Mouse (Mus musculus): ENCODE results near the gene Syt8.
A peak's percentile ranks its signal among the peaks of the same experiment; 100 is the strongest.

Syt8 gene

DNA sequence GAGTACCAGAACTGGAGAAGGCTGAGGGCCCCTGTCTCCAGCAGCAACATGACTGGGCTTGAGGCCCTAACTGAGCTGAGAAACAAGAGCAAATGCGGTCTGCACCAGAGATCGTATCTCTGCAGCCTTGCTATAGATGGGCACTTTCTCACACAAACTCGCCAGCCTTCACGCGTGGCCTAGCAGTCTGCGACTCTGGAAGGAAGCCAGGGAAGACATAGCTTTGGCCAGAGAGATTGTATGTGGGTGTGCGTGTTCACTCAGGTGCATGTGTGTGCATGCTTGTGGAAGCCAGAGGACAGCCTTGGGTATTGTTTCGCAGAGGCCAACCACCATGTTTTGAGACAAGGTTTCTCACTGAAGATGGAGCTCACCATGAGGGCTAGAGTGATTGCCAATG is 26.0 kb upstream of the Syt8 start:
- no peak for DNase-seq (ENCODE audit: low spot score)

DNA sequence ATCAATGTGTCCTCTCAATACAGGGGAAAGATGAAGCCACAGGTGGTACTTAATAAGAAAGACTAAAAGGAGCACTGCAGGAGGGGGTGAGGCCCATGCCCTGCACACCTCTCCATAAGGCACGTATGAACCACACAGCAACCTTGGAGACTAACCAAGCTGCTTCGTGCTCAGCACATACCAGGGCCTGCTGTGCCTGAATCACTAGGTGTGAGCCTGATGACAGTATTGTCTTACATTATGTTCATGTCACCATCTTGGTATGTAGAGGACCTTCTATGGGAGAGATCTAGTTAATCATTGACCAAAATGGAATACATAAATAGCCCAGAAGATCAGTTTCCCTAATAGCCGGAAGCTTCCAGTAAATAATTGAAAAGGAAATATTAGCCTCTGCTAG is 25.0 kb upstream of the Syt8 start:
- DNase-seq (ENCODE audit: low spot score), result no peak

DNA sequence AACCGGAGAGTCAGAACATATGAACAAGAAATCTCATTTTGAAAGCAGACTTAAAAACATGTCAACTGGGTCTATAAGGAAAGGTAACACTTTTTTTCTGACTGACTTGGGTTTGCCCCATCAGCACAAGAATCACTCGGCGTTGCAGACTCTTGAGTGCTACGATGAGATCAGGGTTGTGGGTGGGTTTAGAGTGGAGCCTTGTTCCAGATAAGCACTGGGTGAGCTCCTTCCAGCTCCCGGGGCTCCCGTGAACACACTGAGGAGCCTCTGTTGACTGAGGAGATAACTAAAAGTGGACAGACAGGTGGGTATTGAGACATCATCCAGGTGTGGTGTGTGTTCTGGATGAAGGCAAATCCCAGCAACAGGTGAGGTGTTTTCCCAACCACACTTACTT is 21.4 kb upstream of the Syt8 start:
- no peak for DNase-seq (ENCODE audit: low spot score)

- DNase-seq (ENCODE audit: low spot score), result no peak
Observed at GRCm38 (mm10) chr7:142415314-142415713, 19.3 kb upstream of the Syt8 start.

DNA sequence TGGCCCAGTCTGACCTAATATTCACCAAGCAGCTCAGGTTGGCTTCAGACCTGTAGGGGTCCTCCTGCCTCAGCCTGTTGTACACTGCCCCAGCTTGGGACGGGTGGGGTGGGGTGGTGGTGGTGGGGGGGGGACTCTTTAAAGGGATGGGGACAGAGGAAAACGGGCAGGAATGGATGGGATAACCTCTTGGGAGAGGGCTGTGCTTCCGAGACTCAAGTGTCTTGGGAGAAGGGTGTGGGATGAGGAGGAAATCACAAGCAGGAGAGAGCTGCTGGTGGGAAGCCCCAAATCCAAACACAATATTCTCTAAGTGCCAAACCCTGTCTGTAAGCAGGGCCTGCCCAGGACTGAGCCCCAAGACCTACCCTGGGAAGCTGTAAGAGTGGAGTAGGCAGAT is 18.4 kb upstream of the Syt8 start:
- DNase-seq (ENCODE audit: low spot score), result no peak

DNA sequence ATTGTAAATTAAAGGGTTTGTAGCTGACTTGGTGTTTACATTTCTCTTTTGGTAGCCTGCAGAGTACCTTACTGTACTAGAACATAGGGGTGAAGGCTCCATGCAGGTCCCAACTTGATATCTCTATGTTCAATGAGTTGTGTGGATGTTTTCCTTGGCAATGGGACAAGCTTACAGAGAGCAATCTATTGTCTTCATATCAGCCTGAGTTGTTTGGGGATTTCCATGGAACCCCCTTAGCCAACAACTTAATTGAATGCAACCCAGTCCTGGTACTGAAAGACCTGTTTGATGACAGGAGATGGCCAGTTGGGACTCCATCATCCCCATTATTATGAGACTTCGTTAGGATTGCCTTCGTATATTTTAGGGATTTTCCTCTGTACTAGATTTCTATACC is 16.6 kb upstream of the Syt8 start:
- no peak for DNase-seq (ENCODE audit: low spot score)

DNA sequence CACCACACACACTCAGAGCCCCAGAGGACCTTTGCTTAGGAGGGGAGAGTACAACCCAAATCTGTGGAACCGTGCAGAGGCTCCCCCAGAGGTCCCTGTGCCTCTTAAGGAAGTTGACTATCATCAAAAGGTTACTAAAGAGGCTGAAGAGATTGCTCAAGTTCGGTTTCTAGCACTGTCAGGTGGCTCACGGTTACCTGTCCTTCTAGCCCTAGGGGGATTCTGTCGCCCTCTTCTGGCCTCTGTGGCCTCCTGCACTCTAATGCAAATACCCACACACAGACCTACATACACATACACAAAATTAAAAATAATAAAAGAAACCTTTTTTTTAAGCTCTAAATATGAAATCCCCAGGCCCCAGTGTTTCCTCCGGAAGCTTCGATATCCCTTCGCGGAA is 16.0 kb upstream of the Syt8 start:
- DNase-seq (ENCODE audit: low spot score), result no peak

- no peak for DNase-seq (ENCODE audit: low spot score)
Observed at GRCm38 (mm10) chr7:142419887-142420286, 14.8 kb upstream of the Syt8 start.

DNA sequence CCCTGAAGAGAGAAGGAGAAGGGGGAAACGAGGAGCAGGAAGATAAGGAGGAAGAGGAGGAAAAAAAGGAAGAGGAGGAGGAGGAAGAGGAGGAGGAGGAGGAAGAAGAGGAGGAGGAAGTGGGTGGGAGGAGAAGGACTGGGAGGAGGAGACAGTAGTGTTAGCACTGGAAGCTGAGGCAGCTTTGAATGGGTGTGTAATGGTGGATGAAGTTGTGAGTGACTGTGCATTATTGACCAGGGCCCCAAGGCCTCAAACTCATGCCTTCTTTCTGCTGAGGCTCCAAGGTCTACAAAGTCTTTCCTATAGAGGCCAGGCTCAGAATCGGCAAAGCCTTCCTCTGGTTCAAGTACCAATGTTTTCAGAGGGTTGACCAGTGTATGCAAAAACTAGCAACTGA is 12.8 kb upstream of the Syt8 start:
- DNase-seq (ENCODE audit: low spot score), result no peak

DNA sequence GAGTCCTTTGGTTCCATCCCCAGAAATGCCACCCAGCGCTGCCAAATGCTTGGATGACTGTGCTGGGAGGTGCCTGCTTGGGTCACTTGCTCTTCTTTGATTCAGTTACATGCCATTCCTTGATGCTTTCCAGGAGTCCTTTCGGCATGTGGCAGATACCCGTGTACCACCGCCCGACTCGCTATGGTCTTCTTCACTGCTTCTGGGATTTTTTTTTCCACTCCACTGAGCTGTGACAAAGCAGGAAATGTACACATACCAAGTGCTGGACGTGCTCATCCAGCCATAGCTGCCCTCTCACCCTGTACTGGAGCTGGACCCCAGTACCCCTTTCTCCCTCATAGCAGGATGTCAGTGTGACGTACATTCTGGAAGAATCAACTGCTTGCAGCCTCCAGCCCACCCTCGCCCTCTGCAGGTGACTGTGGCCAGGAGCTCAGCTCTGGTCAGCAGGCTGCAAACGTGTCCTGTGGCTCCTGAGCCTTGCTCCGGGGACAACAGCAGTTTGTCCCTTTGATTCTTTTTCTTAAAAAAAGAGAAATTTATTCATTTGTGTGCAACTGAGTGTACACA is 8.9 kb upstream of the Syt8 start:
- no peak for DNase-seq (ENCODE audit: low spot score)

DNA sequence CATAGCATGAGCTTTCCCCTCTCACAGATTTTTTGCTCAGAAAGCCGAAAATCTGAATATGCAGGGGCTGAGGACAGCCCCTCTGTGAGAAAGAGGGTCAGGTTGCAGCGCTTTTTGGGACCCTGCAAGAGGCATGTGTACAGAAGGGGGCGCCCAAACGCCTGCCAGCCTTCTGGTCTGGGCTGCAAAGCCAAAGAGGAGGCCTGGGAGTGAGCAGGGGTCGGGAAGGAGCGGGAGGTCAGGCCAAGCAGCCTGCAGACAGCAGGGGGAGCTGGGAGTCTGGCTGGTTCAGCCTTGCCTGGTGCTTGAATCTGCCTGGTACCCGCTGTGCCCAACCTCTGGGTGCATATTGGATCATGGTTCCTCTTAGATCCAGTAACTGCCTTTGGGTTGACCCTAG is 6.4 kb upstream of the Syt8 start:
- no peak for DNase-seq (ENCODE audit: low spot score)

DNA sequence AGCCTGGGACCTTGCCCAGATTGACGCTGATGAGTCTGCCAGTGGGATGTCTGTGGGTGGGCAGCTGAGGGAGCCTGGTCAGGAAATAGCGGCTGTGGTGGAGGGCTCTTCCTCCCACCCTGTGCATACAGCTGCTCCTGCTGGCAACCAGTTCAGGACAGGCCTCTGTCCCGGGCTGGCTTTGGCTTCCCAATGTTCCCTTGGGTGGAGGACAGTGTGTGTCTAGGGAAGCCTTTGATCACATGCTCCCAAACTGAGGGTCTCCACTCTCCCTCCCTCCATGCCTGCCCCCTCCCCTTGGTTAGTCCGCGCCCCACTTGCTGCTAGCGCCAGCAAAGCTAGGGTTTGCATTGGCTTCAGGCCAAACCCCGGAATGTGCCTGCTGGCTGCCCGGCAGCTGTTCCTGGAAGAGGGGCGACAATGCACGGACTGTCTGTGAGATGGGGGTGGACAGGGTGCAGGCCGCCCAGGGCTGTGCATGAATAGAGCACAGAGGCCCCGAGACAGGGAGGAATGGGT is 4.4 kb upstream of the Syt8 start:
- no peak for DNase-seq (ENCODE audit: low spot score)

DNA sequence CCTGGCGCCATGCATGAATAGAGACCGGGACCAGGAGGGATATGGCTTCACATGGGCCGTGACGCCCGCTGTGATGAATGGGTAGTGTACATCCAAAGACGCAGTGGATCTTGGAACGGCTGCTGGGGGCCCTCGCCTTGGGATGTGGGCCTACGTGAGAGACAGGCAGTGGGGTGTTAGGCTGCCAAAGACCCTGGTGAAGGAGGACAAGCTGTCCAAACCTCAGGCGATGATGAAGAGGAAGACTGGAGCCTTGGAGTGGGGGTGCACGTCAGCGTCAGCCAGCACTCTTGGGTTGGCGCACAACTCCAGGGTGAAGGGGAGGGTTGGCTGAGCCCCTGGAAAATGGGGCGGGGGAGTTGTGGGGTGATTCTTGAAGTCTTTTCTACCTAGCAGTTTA is 3.5 kb upstream of the Syt8 start:
- DNase-seq (ENCODE audit: low spot score), result no peak

- DNase-seq (ENCODE audit: low spot score), result no peak
Observed at GRCm38 (mm10) chr7:142433623-142434022, 1.0 kb upstream of the Syt8 start.

- no peak for DNase-seq (ENCODE audit: low spot score)
Observed at GRCm38 (mm10) chr7:142435524-142435923, 874 bp downstream of the Syt8 start.

GRCm38 (mm10) chr7:142437324-142437723 is 2.7 kb downstream of the Syt8 start:
- DNase-seq (ENCODE audit: low spot score), result no peak

DNA sequence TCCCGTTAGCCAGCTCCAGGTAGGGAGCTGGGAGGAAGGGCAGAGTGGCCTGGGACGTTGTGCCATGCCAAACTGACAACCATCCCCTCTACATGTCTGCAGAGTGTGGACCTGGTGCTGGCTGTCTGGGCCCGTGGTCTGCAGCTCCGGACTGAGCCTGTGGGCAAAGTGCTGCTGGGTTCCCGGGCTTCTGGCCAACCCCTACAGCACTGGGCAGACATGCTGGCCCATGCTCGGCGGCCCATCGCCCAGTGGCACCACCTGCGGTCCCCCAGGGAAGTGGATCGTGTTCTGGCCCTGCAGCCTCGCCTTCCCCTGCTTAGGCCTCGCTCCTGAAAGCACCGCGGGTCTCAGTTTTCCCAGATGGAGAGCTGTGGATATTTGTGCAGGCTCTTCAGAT is 5.3 kb downstream of the Syt8 start:
- DNase-seq (ENCODE audit: low spot score), result no peak

DNA sequence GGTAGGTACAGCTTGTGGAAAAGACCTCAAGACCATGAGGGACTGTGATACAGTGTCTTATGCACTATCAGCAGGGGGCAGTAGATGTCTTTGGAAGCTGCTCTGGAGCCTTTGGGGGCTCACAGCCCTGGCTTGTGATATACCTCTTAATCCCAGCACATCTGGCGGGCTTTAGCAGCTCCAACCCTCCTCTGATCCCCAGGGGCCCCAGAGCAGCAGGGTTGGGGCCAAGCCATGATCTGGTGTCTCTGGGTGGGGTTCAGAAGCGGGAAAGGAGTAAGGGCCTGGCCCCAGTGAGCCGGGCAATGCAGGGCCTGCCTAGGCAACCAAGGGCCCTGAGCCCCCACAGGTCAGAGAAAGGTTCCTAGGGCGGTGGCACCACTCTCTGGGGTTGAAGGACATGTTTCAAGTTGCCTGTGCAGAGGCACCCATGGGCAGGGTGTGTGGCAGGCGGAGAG is 6.0 kb downstream of the Syt8 start:
- peak; percentile 33 for DNase-seq (ENCODE audit: low spot score)

- DNase-seq (ENCODE audit: low spot score), result no peak
Observed at GRCm38 (mm10) chr7:142441585-142441984, 6.9 kb downstream of the Syt8 start, which contains the start of gene Tnni2. Gene Tnni2 (plus strand): TSS chr7:142441808.

DNA sequence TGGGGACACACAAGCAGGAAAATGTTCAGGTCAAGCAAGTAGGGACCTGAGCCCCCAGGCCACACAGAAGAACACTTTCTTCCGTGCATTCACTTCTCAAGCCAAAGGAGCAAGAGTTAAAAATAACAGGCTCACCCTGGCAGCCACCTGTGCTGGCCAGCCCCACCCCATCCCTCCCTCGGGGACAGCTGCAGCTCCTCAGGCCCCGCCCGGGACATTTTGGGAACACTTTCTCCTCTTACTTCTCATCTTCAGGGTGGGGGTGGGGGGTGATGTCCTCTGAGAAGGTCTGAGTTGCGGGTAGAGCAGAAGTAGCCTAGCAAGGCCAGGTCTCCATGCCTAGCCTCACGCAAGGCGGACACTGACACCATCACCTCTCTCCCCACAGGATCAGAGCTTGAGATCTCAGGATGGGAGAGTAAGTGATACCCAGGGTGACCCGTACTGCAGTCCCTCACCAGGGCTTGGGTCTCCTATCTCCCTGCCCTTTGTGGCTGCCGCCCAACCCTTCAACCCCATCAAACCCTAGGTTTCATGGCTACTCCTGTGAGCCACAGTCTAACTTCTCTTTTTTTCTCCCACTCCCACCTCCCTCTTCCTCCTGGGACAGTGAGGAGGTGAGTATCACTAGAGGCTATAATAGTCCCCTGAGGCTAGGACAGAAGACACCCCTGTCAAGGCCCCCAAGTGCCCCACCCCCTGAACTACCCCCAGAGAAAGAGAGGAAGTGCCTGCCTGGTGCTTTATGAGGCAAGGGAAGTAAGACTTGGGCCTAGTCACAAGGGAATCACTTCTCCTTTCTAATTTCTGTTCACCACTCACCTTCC is 7.6 kb downstream of the Syt8 start:
- no peak for DNase-seq (ENCODE audit: low spot score)

GRCm38 (mm10) chr7:142442908-142443420 is 8.3 kb downstream of the Syt8 start:
- no peak for DNase-seq (ENCODE audit: low spot score)

GRCm38 (mm10) chr7:142443474-142443873 is 8.8 kb downstream of the Syt8 start:
- no peak for DNase-seq (ENCODE audit: low spot score)

- DNase-seq (ENCODE audit: low spot score), result no peak
Observed at GRCm38 (mm10) chr7:142444171-142444570, 9.5 kb downstream of the Syt8 start.
